ENCODE assay signal across 8 mouse cellular contexts in genomic region chr6:134863146-134863545, GRCm38 (mm10). TPM values are rescaled to one million over a fixed set of nuclear protein-coding genes. Genes with fewer than 3 reads are reported as not detected.
DNase-seq lines count a peak whose midpoint lies in the region; ATAC-seq lines count a peak whose summit lies in the region.

No protein-coding gene starts in this region.

- H3K4me2 ChIP-seq in embryonic facial prominence, embryonic 14.5 days (ENCODE audit: low read depth, low read length) = peak overlapping the region; percentile 52
- H3K4me2 ChIP-seq in limb, embryonic 12.5 days = peak overlapping the region; percentile 46
- H3K4me2 ChIP-seq in midbrain, embryonic 15.5 days = peak overlapping the region; percentile 58

- WGBS in embryonic facial prominence, embryonic 14.5 days = under 1% methylated on average over 19 of the region's 19 CpGs
- 4% methylated on average over 19 of the region's 19 CpGs for WGBS in limb, embryonic 12.5 days
- under 1% methylated on average over 19 of the region's 19 CpGs for WGBS in midbrain, embryonic 15.5 days

- peak overlapping the region; percentile 26 for H3K4me3 ChIP-seq in embryonic facial prominence, embryonic 14.5 days (ENCODE audit: low read depth, low read length)
- peak overlapping the region; percentile 26 for H3K4me3 ChIP-seq in limb, embryonic 12.5 days (replicated peaks)
- peak overlapping the region; percentile 37 for H3K4me3 ChIP-seq in midbrain, embryonic 15.5 days

- no peaks in the 10 kb centered on the region for H3K9me3 ChIP-seq in embryonic facial prominence, embryonic 14.5 days (ENCODE audit: control insufficient read depth, low read length)
- H3K9me3 ChIP-seq in limb, embryonic 12.5 days = no peaks in the 10 kb centered on the region
- H3K9me3 ChIP-seq in midbrain, embryonic 15.5 days = no peaks in the 10 kb centered on the region

- no peaks in the 10 kb centered on the region; the same call in 1 of the 2 replicates for H3K36me3 ChIP-seq in embryonic facial prominence, embryonic 14.5 days (ENCODE audit: control insufficient read depth, insufficient read depth, low read length)
- H3K36me3 ChIP-seq in limb, embryonic 12.5 days = no peaks in the 10 kb centered on the region
- H3K36me3 ChIP-seq in midbrain, embryonic 15.5 days (replicated peaks) = peaks cover 12% of the 10 kb centered on the region; the same call in 1 of the 2 replicates

- 0 out of 2 replicates have a peak, but pooled peaks cover 5% of the 10 kb centered on the region for H3K4me1 ChIP-seq in embryonic facial prominence, embryonic 14.5 days (ENCODE audit: control insufficient read depth, insufficient read depth, low read length)
- peaks cover 13% of the 10 kb centered on the region for H3K4me1 ChIP-seq in limb, embryonic 12.5 days (replicated peaks)
- peaks cover 20% of the 10 kb centered on the region for H3K4me1 ChIP-seq in midbrain, embryonic 15.5 days

- peak; percentile 79 for DNase-seq in 416B (ENCODE audit: low read depth)
- DNase-seq in adrenal gland, postnatal 4 days (ENCODE audit: low spot score in 2 of 2) = peak; percentile 86 to 89
- peak; percentile 97 for DNase-seq in embryonic facial prominence, embryonic 14.5 days (ENCODE audit: low spot score)
- peak; percentile 90 for DNase-seq in heart, adult 8-10 months (ENCODE audit: low spot score)
- peak; percentile 91 to 97 for DNase-seq in kidney, adult 8-10 months
- peak; percentile 69 to 92 for DNase-seq in spleen, adult 18-20 months

- peak overlapping the region; percentile 65 for H3K27ac ChIP-seq in embryonic facial prominence, embryonic 14.5 days (replicated peaks; ENCODE audit: low read depth, low read length)
- H3K27ac ChIP-seq in limb, embryonic 12.5 days = peak overlapping the region; percentile 41; the same call in 1 of the 2 replicates
- H3K27ac ChIP-seq in midbrain, embryonic 15.5 days = peak overlapping the region; percentile 88

- H3K9ac ChIP-seq in embryonic facial prominence, embryonic 14.5 days (ENCODE audit: low read depth, low read length) = peak overlapping the region; percentile 26
- no peak overlapping the region for H3K9ac ChIP-seq in limb, embryonic 12.5 days (replicated peaks)
- 0 out of 2 replicates have a peak overlapping the region, but pooled peaks have one; percentile 33 for H3K9ac ChIP-seq in midbrain, embryonic 15.5 days

- peak; percentile 89 for ATAC-seq in embryonic facial prominence, embryonic 14.5 days (ENCODE audit: low read depth)
- ATAC-seq in limb, embryonic 12.5 days (ENCODE audit: insufficient number of reproducible peaks, insufficient read depth, low FRiP score, low TSS enrichment, low read depth) = peak; percentile 80
- peak; percentile 93 for ATAC-seq in midbrain, embryonic 15.5 days (replicated peaks)

- no peaks in the 10 kb centered on the region for H3K27me3 ChIP-seq in embryonic facial prominence, embryonic 14.5 days (replicated peaks; ENCODE audit: control insufficient read depth, insufficient read depth, low read length)
- no peaks in the 10 kb centered on the region for H3K27me3 ChIP-seq in limb, embryonic 12.5 days
- H3K27me3 ChIP-seq in midbrain, embryonic 15.5 days (replicated peaks) = no peaks in the 10 kb centered on the region

RNA-seq across cellular contexts. Expression of gene Crebl2, which starts 33.2 kb away (rescaled TPM):
- 10 to 100 TPM; 15.5 to 19.8 TPM for total RNA-seq in adrenal gland, postnatal 4 days (2021)
- polyA plus RNA-seq in embryonic facial prominence, embryonic 14.5 days (2014; fragmentation: Nextera tagmentation; extraction: Ambion mirVana) = 1.9 and 2.0 TPM in 2 replicates
- 10 to 100 TPM; 14.6 to 20.1 (median 17.0) TPM for total RNA-seq in heart, adult 8-10 months (2022)
- polyA plus RNA-seq in limb, embryonic 12.5 days (2016; fragmentation: Nextera tagmentation; extraction: Ambion mirVana) = 1.7 and 2.1 TPM in 2 replicates
- 4.6 and 5.6 TPM in 2 replicates for polyA plus RNA-seq in midbrain, embryonic 15.5 days (2015; fragmentation: Nextera tagmentation; extraction: Ambion mirVana)

RNA-seq across cellular contexts. Expression of gene Gpr19, which starts 35.2 kb away (rescaled TPM):
- 10 to 100 TPM; 13.6 to 16.4 TPM for total RNA-seq in adrenal gland, postnatal 4 days (2021)
- polyA plus RNA-seq in embryonic facial prominence, embryonic 14.5 days (2014; fragmentation: Nextera tagmentation; extraction: Ambion mirVana) = 8.0 and 8.8 TPM in 2 replicates
- total RNA-seq in heart, adult 8-10 months (2022) = 1 to 10 TPM; 2.6 to 5.8 (median 3.9) TPM
- polyA plus RNA-seq in limb, embryonic 12.5 days (2016; fragmentation: Nextera tagmentation; extraction: Ambion mirVana) = 8.3 and 8.6 TPM in 2 replicates
- polyA plus RNA-seq in midbrain, embryonic 15.5 days (2015; fragmentation: Nextera tagmentation; extraction: Ambion mirVana) = 40.1 and 44.0 TPM in 2 replicates

RNA-seq across cellular contexts. Expression of gene Cdkn1b, which starts 57.1 kb away (rescaled TPM):
- total RNA-seq in adrenal gland, postnatal 4 days (2021) = 10 to 100 TPM; 53.4 to 53.8 TPM
- 17.3 and 17.6 TPM in 2 replicates for polyA plus RNA-seq in embryonic facial prominence, embryonic 14.5 days (2014; fragmentation: Nextera tagmentation; extraction: Ambion mirVana)
- total RNA-seq in heart, adult 8-10 months (2022) = 10 to 100 TPM; 29.5 to 43.4 (median 38.7) TPM
- polyA plus RNA-seq in limb, embryonic 12.5 days (2016; fragmentation: Nextera tagmentation; extraction: Ambion mirVana) = 18.5 and 18.8 TPM in 2 replicates
- polyA plus RNA-seq in midbrain, embryonic 15.5 days (2015; fragmentation: Nextera tagmentation; extraction: Ambion mirVana) = 24.4 and 25.3 TPM in 2 replicates

Comparison
In these comparisons a context has a peak if more than half of its experiments do, and no peak if none do; other contexts are left out.
1. Peak in every context shown above with its lines: DNase-seq, ATAC-seq, H3K4me3 ChIP-seq and H3K27ac ChIP-seq.